Mouse (Mus musculus): ENCODE measurements around the gene 1110059E24Rik. TPM values are rescaled to one million over a fixed set of nuclear protein-coding genes. Genes with fewer than 3 reads are reported as not detected.

The 1110059E24Rik gene
- total RNA-seq, 4 experiments from 2014 or later = 23.9 to 42.9 (median 36.7) TPM

GRCm38 (mm10) chr19:21571223-21571980 lies 81.4 kb downstream of the 1110059E24Rik start:
- peak; percentile 77 for DNase-seq

- DNase-seq = no peak
These were observed 82.0 kb downstream of the 1110059E24Rik start for GRCm38 (mm10) chr19:21570778-21571177.

GRCm38 (mm10) chr19:21568528-21569185 lies 84.1 kb downstream of the 1110059E24Rik start:
- no peak for DNase-seq

GRCm38 (mm10) chr19:21567933-21568332 lies 84.8 kb downstream of the 1110059E24Rik start:
- no peak for DNase-seq

- no peak for DNase-seq
These were observed 86.3 kb downstream of the 1110059E24Rik start for GRCm38 (mm10) chr19:21566484-21566883.

GRCm38 (mm10) chr19:21564461-21564797 lies 88.3 kb downstream of the 1110059E24Rik start:
- DNase-seq = no peak

GRCm38 (mm10) chr19:21563789-21564460 lies 88.9 kb downstream of the 1110059E24Rik start:
- peak; percentile 55 for DNase-seq

- DNase-seq = no peak
These were observed 89.8 kb downstream of the 1110059E24Rik start for GRCm38 (mm10) chr19:21562996-21563395.

GRCm38 (mm10) chr19:21552801-21553200 lies 100.0 kb downstream of the 1110059E24Rik start:
- DNase-seq = no peak

GRCm38 (mm10) chr19:21551921-21552536 lies 100.7 kb downstream of the 1110059E24Rik start:
- no peak for DNase-seq

GRCm38 (mm10) chr19:21549713-21550112 lies 103.1 kb downstream of the 1110059E24Rik start:
- DNase-seq = no peak

- DNase-seq = no peak
These were observed 103.8 kb downstream of the 1110059E24Rik start for GRCm38 (mm10) chr19:21548947-21549346.

- DNase-seq = no peak
These were observed 115.7 kb downstream of the 1110059E24Rik start for GRCm38 (mm10) chr19:21537125-21537524.

Other genes with a start within 250 kb of the 1110059E24Rik start
- 10 to 100 TPM in 3 of 4 experiments, 1 to 10 TPM in 1; 5.4 to 12.5 (median 10.8) TPM for gene Gda, start 179.5 kb downstream of the 1110059E24Rik start, total RNA-seq (2022)
- 10 to 100 TPM; 35.8 to 46.8 (median 41.4) TPM for gene Abhd17b, start 209 bp upstream of the 1110059E24Rik start, total RNA-seq (2022)
- gene Cemip2, start 125.4 kb upstream of the 1110059E24Rik start, total RNA-seq (2022) = 10 to 100 TPM; 22.6 to 27.4 (median 23.2) TPM

All from adrenal gland, adult 8-10 months (tissue).